Mouse (Mus musculus) stomach, postnatal 0 days (tissue): ENCODE results near the gene H1f0. TPM values are rescaled to one million over a fixed set of nuclear protein-coding genes. Genes with fewer than 3 reads are reported as not detected.

Experiments
- ATAC-seq: fragments of 200-750 bp; cut with Nextera tagmentation; 2 replicates; pipeline ENCODE4 v1.8.0; 2017; ENCODE audit not compliant: low FRiP score, low TSS enrichment
- DNase-seq: peaks from one replicate; pipeline ENCODE4 v3.0.0-alpha.2; 2016; ENCODE audit warnings: low spot score
- H3K27ac ChIP-seq: fragments of 300-500 bp; sonication (generic); replicated peaks from 2 replicates; pipeline ENCODE4 v1.5.1; 2014; ENCODE audit warnings: mild to moderate bottlenecking, control low read depth
- H3K27me3 ChIP-seq: fragments of 300-500 bp; sonication (generic); 2 replicates; pipeline ENCODE4 v1.6.1; 2014; ENCODE audit warnings: low read length; ENCODE audit not compliant: control insufficient read depth, insufficient read depth
- H3K36me3 ChIP-seq: fragments of 300-500 bp; sonication (generic); 2 replicates; pipeline ENCODE4 v1.6.1; 2014; ENCODE audit warnings: low read length, mixed read lengths; ENCODE audit not compliant: control insufficient read depth, insufficient read depth
- H3K4me1 ChIP-seq: fragments of 300-500 bp; sonication (generic); replicated peaks from 2 replicates; pipeline ENCODE4 v1.6.1; 2014; ENCODE audit warnings: antibody characterized with exemption; ENCODE audit not compliant: control insufficient read depth, insufficient read depth
- H3K4me2 ChIP-seq: fragments of 300-500 bp; sonication (generic); replicated peaks from 2 replicates; pipeline ENCODE4 v1.6.1; 2014; ENCODE audit warnings: low read depth, mild to moderate bottlenecking, control low read depth, moderate library complexity
- H3K4me3 ChIP-seq: fragments of 300-500 bp; sonication (generic); 2 replicates; pipeline ENCODE4 v1.5.1; 2014; ENCODE audit warnings: low read depth, low read length, control low read depth
- H3K9ac ChIP-seq: fragments of 300-500 bp; sonication (generic); 2 replicates; pipeline ENCODE4 v1.6.1; 2014; ENCODE audit warnings: mild to moderate bottlenecking, low read length, control low read depth, mixed read lengths
- H3K9me3 ChIP-seq: fragments of 300-500 bp; sonication (generic); 2 replicates; pipeline ENCODE4 v1.6.1; 2016; ENCODE audit warnings: low read length; ENCODE audit not compliant: control insufficient read depth
- CTCF ChIP-seq: IDR thresholded peaks from 2 replicates; pipeline ENCODE4 v1.5.1; 2016; ENCODE audit warnings: antibody characterized with exemption, low read depth, mild to moderate bottlenecking, moderate library complexity
- EP300 ChIP-seq: optimal IDR thresholded peaks from 2 replicates; pipeline ENCODE3; 2016; ENCODE audit warnings: antibody characterized with exemption
- WGBS: fragments of 180-500 bp; shearing (Covaris S2); extraction: QIAGEN DNeasy Blood & Tissue Kit; methylation state at CpG from one replicate; pipeline ENCODE4 v1.1.7; 2014; 5-methylcytosine and 5-hydroxymethylcytosine counted together
- polyA plus RNA-seq: library from polyadenylated mRNA; unstranded; fragments of >200 nt; fragmentation: Nextera tagmentation; extraction: Ambion mirVana; gene quantifications from 2 replicates; pipeline ENCODE4 v1.2.1, GENCODE M21; 2015

Gene H1f0
- polyA plus RNA-seq, 1 experiment from 2014 or later, result 285 TPM

DNA sequence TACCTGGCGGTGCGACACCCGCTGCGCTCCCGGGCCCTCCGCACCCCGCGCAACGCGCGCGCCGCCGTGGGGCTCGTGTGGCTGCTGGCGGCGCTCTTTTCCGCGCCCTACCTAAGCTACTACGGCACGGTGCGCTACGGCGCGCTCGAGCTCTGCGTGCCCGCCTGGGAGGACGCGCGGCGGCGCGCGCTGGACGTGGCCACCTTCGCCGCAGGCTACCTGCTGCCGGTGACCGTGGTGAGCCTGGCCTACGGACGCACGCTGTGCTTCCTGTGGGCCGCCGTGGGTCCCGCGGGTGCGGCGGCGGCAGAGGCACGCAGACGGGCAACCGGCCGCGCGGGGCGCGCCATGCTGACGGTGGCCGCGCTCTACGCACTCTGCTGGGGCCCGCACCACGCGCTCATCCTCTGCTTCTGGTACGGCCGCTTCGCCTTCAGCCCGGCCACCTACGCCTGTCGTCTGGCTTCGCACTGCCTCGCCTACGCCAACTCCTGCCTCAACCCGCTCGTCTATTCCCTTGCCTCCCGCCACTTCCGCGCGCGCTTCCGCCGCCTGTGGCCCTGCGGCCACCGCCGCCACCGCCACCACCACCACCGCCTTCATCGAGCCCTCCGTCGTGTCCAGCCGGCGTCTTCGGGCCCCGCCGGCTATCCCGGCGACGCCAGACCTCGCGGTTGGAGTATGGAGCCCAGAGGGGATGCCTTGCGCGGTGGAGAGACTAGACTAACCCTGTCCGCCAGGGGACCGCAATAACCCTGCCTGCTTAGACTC, 14.7 kb downstream of the H1f0 start:
- Histone ChIP-seq H3K27ac (no peak overlapping the region), H3K27me3 (no peaks in the 10 kb centered on the region), H3K4me3 (peak overlapping the region; percentile 52), H3K9ac (peak overlapping the region; percentile 59), H3K9me3 (no peaks in the 10 kb centered on the region), H3K36me3 (no peaks in the 10 kb centered on the region), H3K4me1 (peaks cover 4% of the 10 kb centered on the region), H3K4me2 (peak overlapping the region; percentile 88)
- WGBS, result 1% methylated on average over 74 of the region's 105 CpGs
- TF ChIP-seq EP300 (no peak), CTCF (peak; percentile 21; the same call in 1 of the 2 replicates)
- DNase-seq (peak; percentile 62), ATAC-seq (0 out of 2 replicates have a peak, but pooled peaks have one; percentile 10)

DNA sequence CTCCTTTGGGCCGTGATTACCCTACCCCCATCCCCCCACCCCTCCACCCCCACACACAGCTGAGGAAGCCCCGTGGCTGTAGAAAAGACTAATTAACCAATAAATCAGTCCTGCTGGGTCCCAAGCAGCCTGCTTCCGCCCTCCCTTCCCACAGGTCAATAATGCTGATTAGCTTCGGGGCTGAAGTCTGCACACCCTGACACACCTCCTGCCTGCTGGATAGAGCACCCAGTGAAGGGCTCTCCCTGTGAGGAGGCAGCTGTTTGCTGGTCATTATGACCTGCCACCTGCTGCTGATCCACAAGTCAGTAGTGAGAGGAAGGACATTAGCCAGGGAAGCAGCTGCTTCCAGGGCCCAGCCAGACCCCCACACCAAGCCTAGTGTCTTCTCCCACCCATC, 16.6 kb downstream of the H1f0 start:
- no peaks in the 10 kb centered on the region for H3K36me3 ChIP-seq
- H3K9ac ChIP-seq, result no peak overlapping the region
- ATAC-seq (peak; percentile 72), DNase-seq (peak; percentile 58)
- H3K27me3 ChIP-seq, result no peaks in the 10 kb centered on the region
- H3K27ac ChIP-seq, result peak overlapping the region; percentile 53; the same call in 1 of the 2 replicates
- H3K4me2 ChIP-seq, result no peak overlapping the region
- peaks cover 1% of the 10 kb centered on the region for H3K4me1 ChIP-seq
- H3K9me3 ChIP-seq, result no peaks in the 10 kb centered on the region
- WGBS, result 29% methylated on average over 4 of the region's 4 CpGs
- no peak overlapping the region for H3K4me3 ChIP-seq
- TF ChIP-seq CTCF (no peak), EP300 (no peak)

DNA sequence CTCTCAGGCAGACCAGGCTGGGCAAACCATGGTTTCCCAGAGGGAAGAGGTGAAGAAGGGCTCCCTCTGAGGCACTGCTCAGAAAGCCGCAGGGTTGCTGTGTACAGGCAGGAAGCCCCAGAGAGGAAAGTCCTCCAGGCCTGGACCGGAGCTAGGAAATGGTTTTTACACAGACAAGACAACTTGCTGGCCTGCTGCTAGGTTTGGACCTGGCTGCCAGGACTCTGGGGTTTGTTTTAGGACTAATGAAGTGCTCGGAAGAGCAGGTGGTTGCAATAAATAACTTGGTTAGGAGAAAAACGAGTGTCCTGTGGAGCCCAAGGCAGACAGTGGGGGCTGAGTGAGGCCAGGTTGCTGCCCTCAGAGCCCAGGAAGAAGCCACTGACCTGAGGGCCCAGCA, 19.9 kb downstream of the H1f0 start:
- H3K9ac ChIP-seq, result no peak overlapping the region
- 59% methylated on average over 4 of the region's 4 CpGs for WGBS
- no peak for DNase-seq
- H3K4me1 ChIP-seq, result no peaks in the 10 kb centered on the region
- H3K9me3 ChIP-seq, result no peaks in the 10 kb centered on the region
- no peak overlapping the region for H3K4me3 ChIP-seq
- no peak for ATAC-seq
- no peaks in the 10 kb centered on the region for H3K36me3 ChIP-seq
- no peak overlapping the region for H3K4me2 ChIP-seq
- TF ChIP-seq EP300 (no peak), CTCF (no peak)
- no peak overlapping the region for H3K27ac ChIP-seq
- H3K27me3 ChIP-seq, result no peaks in the 10 kb centered on the region

DNA sequence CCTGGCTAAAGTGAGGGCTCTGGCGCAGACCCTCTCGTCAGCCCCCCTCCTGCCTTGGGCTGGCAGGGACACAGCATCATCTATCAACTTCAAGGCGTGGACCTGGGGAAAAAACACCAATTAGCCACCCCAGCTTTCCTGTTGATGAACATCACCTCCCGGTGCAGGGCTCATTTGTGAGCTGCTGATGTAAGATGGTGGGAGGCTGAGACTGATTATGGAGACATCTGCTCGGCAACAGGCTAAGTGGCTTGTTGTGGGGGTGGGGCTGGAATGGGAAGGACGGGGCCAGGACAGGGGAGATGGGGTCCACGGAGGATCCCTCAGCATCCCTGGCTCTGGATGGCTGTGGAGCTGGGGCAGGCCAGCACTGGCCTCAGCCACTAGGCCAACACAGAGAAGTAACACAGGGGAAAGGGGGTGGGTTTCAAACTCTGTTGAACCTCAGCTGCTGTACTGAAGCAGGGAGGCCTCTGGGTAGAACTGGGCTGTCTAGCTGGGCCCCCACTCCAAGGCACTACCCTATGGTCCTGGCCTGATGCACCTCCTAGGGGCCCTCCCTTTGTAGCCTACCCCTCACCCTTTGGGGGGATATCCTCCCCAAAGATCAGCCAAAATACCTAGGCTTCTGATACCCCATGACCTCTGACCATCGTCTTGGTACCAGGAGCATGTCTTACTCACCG, 22.1 kb downstream of the H1f0 start:
- ATAC-seq, result no peak
- H3K27ac ChIP-seq, result peak overlapping the region; percentile 65; the same call in 1 of the 2 replicates

DNA sequence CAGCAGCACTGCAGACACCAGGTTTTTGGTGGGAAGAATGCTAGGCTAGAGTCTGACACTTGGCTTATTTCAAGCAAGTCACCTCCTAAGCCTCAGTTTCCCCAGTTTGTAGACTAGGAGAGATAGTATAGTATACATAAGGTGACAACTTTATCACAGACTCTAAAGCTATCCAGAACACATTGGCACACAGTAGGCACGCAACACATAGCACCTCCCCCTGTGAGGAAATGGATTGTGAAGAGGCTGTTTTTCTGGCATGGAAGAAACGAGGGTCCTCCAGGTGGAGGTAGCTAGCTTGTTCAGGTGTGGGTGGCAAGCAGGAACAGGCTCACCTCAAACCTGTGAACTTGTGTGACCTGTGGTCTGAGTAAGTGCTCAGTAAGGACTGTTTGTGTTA, 22.7 kb downstream of the H1f0 start:
- H3K9ac ChIP-seq, result no peak overlapping the region

More for the DNA sequence above, 22.1 kb downstream of the H1f0 start:
- H3K4me3 ChIP-seq, result no peak overlapping the region
- DNase-seq, result no peak
- H3K36me3 ChIP-seq, result peaks cover 17% of the 10 kb centered on the region
- H3K4me2 ChIP-seq, result no peak overlapping the region
- no peaks in the 10 kb centered on the region for H3K4me1 ChIP-seq
- TF ChIP-seq EP300 (no peak), CTCF (no peak)
- no peaks in the 10 kb centered on the region for H3K27me3 ChIP-seq
- H3K9ac ChIP-seq, result no peak overlapping the region
- no peaks in the 10 kb centered on the region for H3K9me3 ChIP-seq
- WGBS, result 57% methylated on average over 9 of the region's 9 CpGs

More for the DNA sequence above, 22.7 kb downstream of the H1f0 start:
- Histone ChIP-seq H3K4me3 (no peak overlapping the region), H3K27ac (peak overlapping the region; percentile 65), H3K9me3 (no peaks in the 10 kb centered on the region), H3K4me1 (no peaks in the 10 kb centered on the region), H3K36me3 (peaks cover 22% of the 10 kb centered on the region), H3K4me2 (no peak overlapping the region), H3K27me3 (no peaks in the 10 kb centered on the region)
- TF ChIP-seq CTCF (no peak), EP300 (no peak)
- peak; percentile 41 for ATAC-seq
- WGBS, result 68% methylated on average over 2 of the region's 2 CpGs
- no peak for DNase-seq
